Mouse (Mus musculus) CH12.LX (cell line): ENCODE measurements around the gene Ptgs1. TPM values are rescaled to one million over a fixed set of nuclear protein-coding genes. Genes with fewer than 3 reads are reported as not detected.

Experiments used
- DNase-seq: peaks from one replicate; pipeline ENCODE4 v3.0.0-alpha.2; 2013; ENCODE audit errors: extremely low read depth
- H3K27ac ChIP-seq: 2 replicates; pipeline ENCODE4 v1.5.1; 2012; ENCODE audit warnings: low read depth, mild to moderate bottlenecking, control low read depth, moderate library complexity; ENCODE audit not compliant: insufficient read depth
- H3K27me3 ChIP-seq: replicated peaks from 2 replicates; pipeline ENCODE3; 2012; ENCODE audit warnings: inconsistent platforms
- H3K36me3 ChIP-seq, 2 experiments: replicated peaks in 1 of 2; 2 replicates each; pipeline versions ENCODE3 to v1.6.1; 2012; ENCODE audit warnings: inconsistent platforms in 1 of 2, low read length in 1 of 2, mild to moderate bottlenecking in 1 of 2, mixed read lengths in 1 of 2, moderate library complexity in 1 of 2; ENCODE audit not compliant: control insufficient read depth in 1 of 2, insufficient read depth in 1 of 2
- H3K4me1 ChIP-seq, 2 experiments: 2 replicates each; pipeline ENCODE4 v1.6.1; 2012; ENCODE audit warnings: inconsistent platforms in 1 of 2, moderate library complexity in 1 of 2; ENCODE audit not compliant: insufficient read depth in 2 of 2, control insufficient read depth in 1 of 2
- H3K4me2 ChIP-seq: 2 replicates; pipeline ENCODE4 v1.6.1; 2012; ENCODE audit warnings: low read depth, mild to moderate bottlenecking, control low read depth; ENCODE audit not compliant: poor library complexity, insufficient read depth, severe bottlenecking
- H3K4me3 ChIP-seq, 3 experiments: fragments of 150-350 bp in 1 of 3; sonication (generic) in 1 of 3; replicated peaks in 1 of 3; 2 replicates each; pipeline versions ENCODE3 to v1.5.1; 2011 to 2012; ENCODE audit warnings: low read depth in 2 of 3, low read length in 2 of 3, mild to moderate bottlenecking in 2 of 3, moderate library complexity in 2 of 3, control low read depth in 1 of 3, improper control_type of control experiment in 1 of 3, inconsistent platforms in 1 of 3, mixed read lengths in 1 of 3; ENCODE audit not compliant: poor library complexity in 1 of 3
- H3K79me2 ChIP-seq: replicated peaks from 2 replicates; pipeline ENCODE4 v1.6.1; 2012; ENCODE audit warnings: mild to moderate bottlenecking, moderate library complexity; ENCODE audit not compliant: control insufficient read depth, poor library complexity, insufficient read depth, severe bottlenecking; ENCODE audit errors: extremely low read depth
- H3K9ac ChIP-seq: 2 replicates; pipeline ENCODE4 v1.6.1; 2012; ENCODE audit warnings: low read depth, mild to moderate bottlenecking, control low read depth, moderate library complexity; ENCODE audit not compliant: insufficient read depth
- H3K9me3 ChIP-seq: replicated peaks from 2 replicates; pipeline ENCODE3; 2012; ENCODE audit warnings: low read length, inconsistent platforms, mixed read lengths
- CHD1 ChIP-seq: IDR thresholded peaks from 2 replicates; pipeline ENCODE4 v1.6.1; 2012; ENCODE audit warnings: low read depth, low read length, improper control_type of control experiment, inconsistent platforms
- CHD2 ChIP-seq: IDR thresholded peaks from 2 replicates; pipeline ENCODE4 v1.6.1; 2011; ENCODE audit warnings: low read length, improper control_type of control experiment
- E2F4 ChIP-seq: IDR thresholded peaks from 2 replicates; pipeline ENCODE4 v1.6.1; 2011; ENCODE audit warnings: low read depth, low read length, improper control_type of control experiment; ENCODE audit not compliant: insufficient replicate concordance
- ETS1 ChIP-seq: conservative IDR thresholded peaks from 2 replicates; pipeline ENCODE4 v1.6.1; 2012; ENCODE audit warnings: low read depth, mild to moderate bottlenecking, inconsistent platforms, low read length, improper control_type of control experiment, moderate library complexity
- HCFC1 ChIP-seq: IDR thresholded peaks from 2 replicates; pipeline ENCODE4 v1.6.1; 2012; ENCODE audit warnings: low read depth, mild to moderate bottlenecking, inconsistent platforms, low read length, improper control_type of control experiment
- JUN ChIP-seq: IDR thresholded peaks from 2 replicates; pipeline ENCODE4 v1.6.1; 2011; ENCODE audit warnings: low read depth, mild to moderate bottlenecking, low read length, improper control_type of control experiment, moderate library complexity; ENCODE audit not compliant: insufficient read depth
- JUND ChIP-seq: conservative IDR thresholded peaks from 2 replicates; pipeline ENCODE4 v1.6.1; 2011; ENCODE audit warnings: low read depth, low read length, improper control_type of control experiment
- MAX ChIP-seq: IDR thresholded peaks from 2 replicates; pipeline ENCODE4 v1.6.1; 2011; ENCODE audit warnings: low read length, improper control_type of control experiment
- MAZ ChIP-seq: IDR thresholded peaks from 2 replicates; pipeline ENCODE4 v1.6.1; 2012; ENCODE audit warnings: low read depth, mild to moderate bottlenecking, inconsistent platforms, low read length, improper control_type of control experiment, moderate library complexity
- POLR2AphosphoS2 ChIP-seq: IDR thresholded peaks from 2 replicates; pipeline ENCODE4 v1.6.1; 2011; ENCODE audit warnings: low read depth, low read length, improper control_type of control experiment
- TCF12 ChIP-seq: IDR thresholded peaks from 2 replicates; pipeline ENCODE4 v1.6.1; 2014; ENCODE audit warnings: low read depth, mild to moderate bottlenecking, inconsistent platforms, low read length, improper control_type of control experiment
- UBTF ChIP-seq: IDR thresholded peaks from 2 replicates; pipeline ENCODE4 v1.6.1; 2012; ENCODE audit warnings: low read depth, mild to moderate bottlenecking, inconsistent platforms, low read length, improper control_type of control experiment, moderate library complexity
- USF2 ChIP-seq: conservative IDR thresholded peaks from 2 replicates; pipeline ENCODE4 v1.6.1; 2011; ENCODE audit warnings: low read depth, low read length, improper control_type of control experiment
- dilution Hi-C: fragments of 300-500 bp; cut with MboI; formaldehyde crosslinking; loops from 2 replicates; pipeline ENCODE4 v1.14.3; 2020; ENCODE audit warnings: low sequenced_read_pairs; ENCODE audit not compliant: extremely low pct_unique_long_range_greater_than_20kb, extremely low pct_ligation_motif_present
- in situ Hi-C: fragments of 300-500 bp; cut with MboI; formaldehyde crosslinking; loops from 3 replicates; pipeline ENCODE4 v1.14.3; 2019; ENCODE audit warnings: low sequenced_read_pairs, low pct_ligation_motif_present, low pct_unique_long_range_greater_than_20kb, mixed read lengths
- polyA plus RNA-seq: library from polyadenylated mRNA; unstranded; fragments of >175 nt; gene quantifications from 2 replicates; pipeline ENCODE4 v1.2.1, GENCODE M21; 2012; ENCODE audit warnings: low read depth; ENCODE audit not compliant: insufficient read length
- total RNA-seq, 2 experiments: library from RNA; depleted of rRNA; stranded (reverse); fragments of 300-350 nt in 1 of 2; fragments of >200 nt in 1 of 2; gene quantifications; 2 replicates each; pipeline ENCODE4 v1.2.3; 2012 to 2014

The Ptgs1 gene
- total and polyA plus RNA-seq, 3 experiments: 1.6 to 3.1 (median 3.0) TPM

- in situ Hi-C loops: loop anchor here (25.0 kb wide), 1 partner anchor 645 kb away; the partner anchor contains the start of gene Dab2ip
These were observed 23.2 kb upstream of the Ptgs1 start for GRCm38 (mm10) chr2:36207071-36207470.

GRCm38 (mm10) chr2:36210796-36211195 is 19.4 kb upstream of the Ptgs1 start:
- no peak overlapping the region for H3K9ac ChIP-seq

More at GRCm38 (mm10) chr2:36207071-36207470, 23.2 kb upstream of the Ptgs1 start:
- TF ChIP-seq ETS1: no peak
- Histone ChIP-seq H3K27ac (no peak overlapping the region), H3K27me3 (peaks cover 14% of the 10 kb centered on the region), H3K9me3 (no peaks in the 10 kb centered on the region), H3K4me1 (peaks cover 13 to 43% of the 10 kb centered on the region in 2 experiments), H3K4me3 (no peak overlapping the region), H3K9ac (no peak overlapping the region), H3K36me3 (no peaks in the 10 kb centered on the region), H3K79me2 (no peaks in the 10 kb centered on the region), H3K4me2 (no peak overlapping the region)
- dilution Hi-C loops: no loop called here
- no peak for DNase-seq

GRCm38 (mm10) chr2:36211785-36212184 is 18.4 kb upstream of the Ptgs1 start:
- no peak for DNase-seq
- Histone ChIP-seq H3K27me3 (no peaks in the 10 kb centered on the region), H3K9ac (no peak overlapping the region), H3K79me2 (no peaks in the 10 kb centered on the region), H3K36me3 (no peaks in the 10 kb centered on the region), H3K4me2 (no peak overlapping the region), H3K4me1 (peaks cover 7 to 43% of the 10 kb centered on the region in 2 experiments), H3K4me3 (no peak overlapping the region), H3K9me3 (no peaks in the 10 kb centered on the region), H3K27ac (no peak overlapping the region)
- TF ChIP-seq ETS1 (no peak), CHD2 (no peak), TCF12 (no peak), E2F4 (no peak), POLR2AphosphoS2 (no peak), MAX (no peak), JUND (no peak), CHD1 (no peak), UBTF (no peak)
- in situ Hi-C loops (loop anchor here (5.0 to 25.0 kb wide), 3 partner anchors 63 to 649 kb away; partner anchors contain the start of gene Dab2ip), dilution Hi-C loops (no loop called here)

More at GRCm38 (mm10) chr2:36210796-36211195, 19.4 kb upstream of the Ptgs1 start:
- Histone ChIP-seq H3K9me3 (no peaks in the 10 kb centered on the region), H3K4me1 (peaks cover 7 to 43% of the 10 kb centered on the region in 2 experiments), H3K4me3 (no peak overlapping the region), H3K4me2 (no peak overlapping the region), H3K27me3 (no peaks in the 10 kb centered on the region), H3K27ac (no peak overlapping the region), H3K79me2 (no peaks in the 10 kb centered on the region), H3K36me3 (no peaks in the 10 kb centered on the region)
- no peak for DNase-seq
- in situ Hi-C loops: loop anchor here (5.0 to 25.0 kb wide), 3 partner anchors 64 to 648 kb away; partner anchors contain the start of gene Dab2ip
- TF ChIP-seq HCFC1: no peak
- no peak for TF ChIP-seq MAZ
- no peak for TF ChIP-seq USF2
- no peak for TF ChIP-seq CHD1
- TF ChIP-seq UBTF: no peak
- no peak for TF ChIP-seq MAX
- no peak for TF ChIP-seq JUN
- dilution Hi-C loops: no loop called here
